Mouse (Mus musculus) gastrocnemius, adult 2 months (tissue): ENCODE measurements at regions not wholly inside any gene's neighbourhood (a gene's known extent, or its start where the extent isn't known, plus 50 kb on each side); places are given as distances from the start of the nearest gene placed in this dataset.
"Not testable (repeated sequence)": the region's sequence is repeated elsewhere in the genome, so short reads cannot be mapped to it uniquely, and the experiment has no call there.

Source experiments
- DNase-seq: peaks from one replicate; pipeline ENCODE4 v3.0.0; 2022
- H3K27ac ChIP-seq: fragments of 200-600 bp; 2 replicates; pipeline ENCODE4 v1.8.1; 2022; ENCODE audit warnings: mild to moderate bottlenecking
- H3K4me3 ChIP-seq: fragments of 200-600 bp; 2 replicates; pipeline ENCODE4 v1.8.1; 2022; ENCODE audit warnings: mild to moderate bottlenecking, moderate library complexity
- CTCF ChIP-seq: fragments of 200-600 bp; IDR thresholded peaks from 2 replicates; pipeline ENCODE4 v1.8.1; 2022; ENCODE audit warnings: antibody characterized with exemption, mild to moderate bottlenecking, moderate library complexity
- intact Hi-C: fragments of 180-260 bp; cut with DNase I; formaldehyde crosslinking; loops from one replicate; pipeline ENCODE4 v1.15.1; 2025

- intact Hi-C loops, result loop anchor here (5.0 kb wide), 1 partner anchor 35 kb away; no protein-coding TSS in a partner anchor
- DNase-seq, result peak; percentile 32
- peak overlapping the region; percentile 62 for H3K4me3 ChIP-seq
- H3K27ac ChIP-seq, result peak overlapping the region; percentile 79
Measured at GRCm38 (mm10) chrX:103532620-103533199, 97.7 kb upstream of the Zcchc13 start.

GRCm38 (mm10) chrX:103533306-103533705, 97.1 kb upstream of the Zcchc13 start:
- peak overlapping the region; percentile 62 for H3K4me3 ChIP-seq
- no peak for TF ChIP-seq CTCF
- peak; percentile 51 for DNase-seq
- intact Hi-C loops, result loop anchor here (5.0 kb wide), 1 partner anchor 36 kb away; no protein-coding TSS in a partner anchor
- peak overlapping the region; percentile 79 for H3K27ac ChIP-seq

- Histone ChIP-seq H3K27ac (peak overlapping the region; percentile 79), H3K4me3 (peak overlapping the region; percentile 62)
- no peak for DNase-seq
- intact Hi-C loops, result loop anchor here (5.0 kb wide), 1 partner anchor 37 kb away; no protein-coding TSS in a partner anchor
- no peak for TF ChIP-seq CTCF
Measured at GRCm38 (mm10) chrX:103533831-103534230, 96.6 kb upstream of the Zcchc13 start.

- no peak for DNase-seq
- no peak overlapping the region for H3K4me3 ChIP-seq
- intact Hi-C loops, result no loop called here
- no peak overlapping the region for H3K27ac ChIP-seq
- no peak for TF ChIP-seq CTCF
Measured at GRCm38 (mm10) chrX:103546490-103547202, 83.7 kb upstream of the Zcchc13 start.

GRCm38 (mm10) chrX:103551304-103551703, 79.1 kb upstream of the Zcchc13 start:
- intact Hi-C loops, result no loop called here
- H3K27ac ChIP-seq, result peak overlapping the region; percentile 28
- no peak for TF ChIP-seq CTCF
- peak overlapping the region; percentile 40 for H3K4me3 ChIP-seq
- peak; percentile 64 for DNase-seq

GRCm38 (mm10) chrX:103553196-103553595, 77.2 kb upstream of the Zcchc13 start:
- intact Hi-C loops, result no loop called here
- TF ChIP-seq CTCF, result no peak
- no peak overlapping the region for H3K27ac ChIP-seq
- no peak for DNase-seq
- H3K4me3 ChIP-seq, result no peak overlapping the region

- no peak for DNase-seq
- no peak for TF ChIP-seq CTCF
- no peak overlapping the region for H3K4me3 ChIP-seq
- intact Hi-C loops, result no loop called here
- H3K27ac ChIP-seq, result no peak overlapping the region
Measured at GRCm38 (mm10) chrX:103553605-103554004, 76.8 kb upstream of the Zcchc13 start.

GRCm38 (mm10) chrX:103555041-103555986, 75.1 kb upstream of the Zcchc13 start:
- H3K4me3 ChIP-seq, intact Hi-C loops, DNase-seq: not testable (repeated sequence)
- peak overlapping the region; percentile 51; the same call in 1 of the 2 replicates for H3K27ac ChIP-seq

GRCm38 (mm10) chrX:103556046-103556445, 74.3 kb upstream of the Zcchc13 start:
- intact Hi-C loops, result no loop called here
- TF ChIP-seq CTCF, result no peak
- DNase-seq, result no peak
- Histone ChIP-seq H3K27ac (peak overlapping the region; percentile 48; the same call in 1 of the 2 replicates), H3K4me3 (no peak overlapping the region)

- intact Hi-C loops, result no loop called here
- TF ChIP-seq CTCF, result no peak
- DNase-seq, result no peak
- Histone ChIP-seq H3K27ac (peak overlapping the region; percentile 48), H3K4me3 (no peak overlapping the region)
Measured at GRCm38 (mm10) chrX:103556681-103557490, 73.5 kb upstream of the Zcchc13 start.

GRCm38 (mm10) chrX:103557496-103557895, 72.9 kb upstream of the Zcchc13 start:
- TF ChIP-seq CTCF, result no peak
- Histone ChIP-seq H3K27ac (no peak overlapping the region), H3K4me3 (no peak overlapping the region)
- DNase-seq, result no peak
- intact Hi-C loops, result no loop called here
